ENCODE assay signal across 26 mouse cellular contexts in genomic region chr5:127965700-127966099, GRCm38 (mm10).
DNase-seq lines count a peak whose midpoint lies in the region; ATAC-seq and TF ChIP-seq lines count a peak whose summit lies in the region.
"Had no signal": no experiment of that assay in that cellular context is flagged by ENCODE, and none has a peak within 500 bp of the region (broad histone marks: within the 10 kb centered on the region; RNA-seq: fewer than 3 reads in every experiment).

No protein-coding gene starts in this region.

- 78% methylated on average over 3 of the region's 3 CpGs for WGBS in heart, adult 2 months
- 81% methylated on average over 3 of the region's 3 CpGs for WGBS in lung, embryonic 14.5 days
- WGBS in hindbrain, embryonic 10.5 days: 90% methylated on average over 3 of the region's 3 CpGs

- H3K27me3 ChIP-seq in heart, adult 2 months (ENCODE audit: control insufficient read depth, insufficient read depth, low read length): no peaks in the 10 kb centered on the region
- no peaks in the 10 kb centered on the region for H3K27me3 ChIP-seq in lung, embryonic 14.5 days (ENCODE audit: insufficient read depth, low read length)
- no peaks in the 10 kb centered on the region for H3K27me3 ChIP-seq in MEL (ENCODE audit: control insufficient read depth in 1 of 2, insufficient read depth in 2 of 2, low read length in 2 of 2)
- no peaks in the 10 kb centered on the region for H3K27me3 ChIP-seq in hindbrain, embryonic 10.5 days (ENCODE audit: insufficient read depth, poor library complexity, severe bottlenecking)
- H3K27me3 ChIP-seq: embryonic facial prominence, embryonic 13.5 days; forebrain, embryonic 13.5 days; hindbrain, embryonic 15.5 days; kidney, embryonic 15.5 days; midbrain, embryonic 12.5 days had no signal

- intact Hi-C loops in heart, adult 2 months (cut with DNase I): no loop called here
- intact Hi-C loops in heart, postnatal 10 days (cut with DNase I): no loop called here

- TF ChIP-seq CTCF in heart, adult 2 months (IDR thresholded peaks at IDR 0.05): 0 out of 2 replicates have a peak, but pooled peaks have one; percentile 7
- peak; percentile 12; the same call in 1 of the 2 replicates for TF ChIP-seq CTCF in lung, embryonic 14.5 days (IDR thresholded peaks at IDR 0.05; ENCODE audit: low read depth)
- TF ChIP-seq CTCF in MEL (IDR thresholded peaks at IDR 0.05 in 2 of 3, conservative IDR thresholded peaks at IDR 0.05 in 1 of 3; ENCODE audit: control insufficient read depth in 1 of 3, insufficient read depth in 1 of 3, low read depth in 2 of 3, low read length in 3 of 3, poor library complexity in 1 of 3, severe bottlenecking in 1 of 3): peak in 2 of 3 experiments; percentile 10 to 17; a peak in 1 of 6 replicates

- TF ChIP-seq EP300 in heart, adult 2 months (IDR thresholded peaks at IDR 0.05; ENCODE audit: insufficient read depth, low read depth, low read length): no peak
- TF ChIP-seq EP300 in MEL (IDR thresholded peaks at IDR 0.05; ENCODE audit: low read depth in 1 of 2, low read length in 2 of 2): no peak

- H3K27ac ChIP-seq in heart, adult 2 months: no peak overlapping the region
- H3K27ac ChIP-seq in lung, embryonic 14.5 days (ENCODE audit: low read depth): no peak overlapping the region
- no peak overlapping the region for H3K27ac ChIP-seq in MEL (ENCODE audit: control insufficient read depth, low read depth, low read length)
- no peak overlapping the region for H3K27ac ChIP-seq in hindbrain, embryonic 10.5 days
- H3K27ac ChIP-seq: embryonic facial prominence, embryonic 13.5 days; forebrain, embryonic 13.5 days; hindbrain, embryonic 15.5 days; kidney, embryonic 15.5 days; limb, embryonic 10.5 days; midbrain, embryonic 12.5 days had no signal

- no peak for TF ChIP-seq POLR2A in heart, adult 2 months (IDR thresholded peaks at IDR 0.05; ENCODE audit: insufficient read depth, low read depth, low read length)
- TF ChIP-seq POLR2A in MEL (IDR thresholded peaks at IDR 0.05; ENCODE audit: control insufficient read depth in 1 of 2, insufficient read depth in 1 of 2, low read depth in 1 of 2, low read length in 2 of 2, poor library complexity in 1 of 2): no peak

- H3K9ac ChIP-seq in heart, adult 2 months (ENCODE audit: low read depth, low read length): no peak overlapping the region
- H3K9ac ChIP-seq in lung, embryonic 14.5 days: no peak overlapping the region
- H3K9ac ChIP-seq in MEL (ENCODE audit: control insufficient read depth, low read depth, low read length, poor library complexity, severe bottlenecking): no peak overlapping the region
- H3K9ac ChIP-seq: embryonic facial prominence, embryonic 13.5 days; forebrain, embryonic 13.5 days; hindbrain, embryonic 15.5 days; kidney, embryonic 15.5 days; midbrain, embryonic 12.5 days had no signal

- no peak for DNase-seq in heart, adult 2 months
- no peak for DNase-seq in heart, postnatal 10 days
- no peak for DNase-seq in lung, embryonic 14.5 days
- no peak for DNase-seq in lung, postnatal 10 days
- DNase-seq in MEL (ENCODE audit: low read depth, low spot score): peak; percentile 5
- DNase-seq in testis, postnatal 14 days (ENCODE audit: low spot score): peak; percentile 19
- no peak for DNase-seq in hindbrain, embryonic 10.5 days (ENCODE audit: low spot score)
- DNase-seq: adrenal gland, adult 2 months; cerebellum, adult 8-10 months; cerebellum, postnatal 36 days; embryo, embryonic 11 days; heart, adult 18-20 months; heart, postnatal 36 days; kidney, postnatal 4 days; layer of hippocampus, adult 9-11 months; lung, postnatal 14 days; right cerebral cortex, postnatal 14 days; thymus, postnatal 25 days had no signal

- H3K9me3 ChIP-seq in lung, embryonic 14.5 days (ENCODE audit: low read depth, low read length): no peaks in the 10 kb centered on the region
- H3K9me3 ChIP-seq in MEL (replicated peaks; ENCODE audit: insufficient read depth, low read length): no peaks in the 10 kb centered on the region
- H3K9me3 ChIP-seq in hindbrain, embryonic 10.5 days: 0 out of 2 replicates have a peak, but pooled peaks cover 2% of the 10 kb centered on the region
- H3K9me3 ChIP-seq: kidney, embryonic 15.5 days; limb, embryonic 10.5 days had no signal

- H3K4me2 ChIP-seq in lung, embryonic 14.5 days: no peak overlapping the region
- H3K4me2 ChIP-seq: embryonic facial prominence, embryonic 13.5 days; forebrain, embryonic 13.5 days; hindbrain, embryonic 15.5 days; kidney, embryonic 15.5 days; midbrain, embryonic 12.5 days had no signal

- ATAC-seq in lung, embryonic 14.5 days (ENCODE audit: insufficient read depth): no peak
- ATAC-seq: forebrain, embryonic 13.5 days; intestine, embryonic 16.5 days had no signal

- H3K79me2 ChIP-seq in heart, adult 2 months (replicated peaks; ENCODE audit: control insufficient read depth, insufficient read depth, low read length): no peaks in the 10 kb centered on the region
- no peaks in the 10 kb centered on the region for H3K79me2 ChIP-seq in MEL (ENCODE audit: control insufficient read depth, insufficient read depth, low read length, poor library complexity)

- TF ChIP-seq RAD21 in MEL (IDR thresholded peaks at IDR 0.05; ENCODE audit: low read depth, low read length): peak; percentile 17

- H3K4me1 ChIP-seq in heart, adult 2 months (ENCODE audit: control insufficient read depth, insufficient read depth, low read length): no peaks in the 10 kb centered on the region
- H3K4me1 ChIP-seq in lung, embryonic 14.5 days (ENCODE audit: insufficient read depth): no peaks in the 10 kb centered on the region
- H3K4me1 ChIP-seq in MEL (ENCODE audit: control insufficient read depth in 1 of 2, insufficient read depth in 2 of 2, low read length in 2 of 2): no peaks in the 10 kb centered on the region
- H3K4me1 ChIP-seq in hindbrain, embryonic 10.5 days (replicated peaks): no peaks in the 10 kb centered on the region
- H3K4me1 ChIP-seq: embryonic facial prominence, embryonic 13.5 days; forebrain, embryonic 13.5 days; hindbrain, embryonic 15.5 days; kidney, embryonic 15.5 days; midbrain, embryonic 12.5 days had no signal

- no peak overlapping the region for H3K4me3 ChIP-seq in heart, adult 2 months
- H3K4me3 ChIP-seq in lung, embryonic 14.5 days (ENCODE audit: low read depth, low read length): no peak overlapping the region
- no peak overlapping the region for H3K4me3 ChIP-seq in MEL (ENCODE audit: control insufficient read depth in 1 of 2, insufficient read depth in 1 of 2, low read depth in 2 of 2, low read length in 2 of 2)
- no peak overlapping the region for H3K4me3 ChIP-seq in hindbrain, embryonic 10.5 days
- H3K4me3 ChIP-seq: embryonic facial prominence, embryonic 13.5 days; erythroblast, embryonic 14.5 days; forebrain, embryonic 13.5 days; hindbrain, embryonic 15.5 days; kidney, embryonic 15.5 days; limb, embryonic 10.5 days; midbrain, embryonic 12.5 days had no signal

- H3K36me3 ChIP-seq in heart, adult 2 months (ENCODE audit: control insufficient read depth, insufficient read depth, low read length): no peaks in the 10 kb centered on the region
- no peaks in the 10 kb centered on the region for H3K36me3 ChIP-seq in lung, embryonic 14.5 days (ENCODE audit: insufficient read depth)
- no peaks in the 10 kb centered on the region for H3K36me3 ChIP-seq in MEL (ENCODE audit: control insufficient read depth in 1 of 2, insufficient read depth in 2 of 2, low read length in 2 of 2)
- no peaks in the 10 kb centered on the region for H3K36me3 ChIP-seq in hindbrain, embryonic 10.5 days
- H3K36me3 ChIP-seq: embryonic facial prominence, embryonic 13.5 days; hindbrain, embryonic 15.5 days; kidney, embryonic 15.5 days; limb, embryonic 10.5 days; midbrain, embryonic 12.5 days had no signal

TF ChIP-seq in MEL, 35 proteins besides CTCF, POLR2A, EP300 and RAD21:
- TF ChIP-seq POLR2AphosphoS2 (IDR thresholded peaks at IDR 0.05; ENCODE audit: low read length): no peak
- no peak for TF ChIP-seq MXI1 (IDR thresholded peaks at IDR 0.05; ENCODE audit: low read depth, low read length)
- TF ChIP-seq JUND (IDR thresholded peaks at IDR 0.05; ENCODE audit: low read depth, low read length): no peak
- TF ChIP-seq GATA1 (IDR thresholded peaks at IDR 0.05; ENCODE audit: low read depth, low read length): no peak
- no peak for TF ChIP-seq UBTF (IDR thresholded peaks at IDR 0.05; ENCODE audit: borderline replicate concordance, insufficient read depth, low read depth, low read length)
- no peak for TF ChIP-seq ETS1 (IDR thresholded peaks at IDR 0.05; ENCODE audit: low read depth, low read length)
- TF ChIP-seq MYB (IDR thresholded peaks at IDR 0.05; ENCODE audit: low read depth, low read length): no peak
- no peak for TF ChIP-seq BHLHE40 (IDR thresholded peaks at IDR 0.05; ENCODE audit: borderline replicate concordance, low read depth, low read length)
- no peak for TF ChIP-seq USF1 (IDR thresholded peaks at IDR 0.05; ENCODE audit: low read depth, low read length)
- TF ChIP-seq SIN3A (IDR thresholded peaks at IDR 0.05; ENCODE audit: low read length): no peak
- no peak for TF ChIP-seq MAFK (IDR thresholded peaks at IDR 0.05; ENCODE audit: borderline replicate concordance, low read depth, low read length)
- no peak for TF ChIP-seq NELFE (IDR thresholded peaks at IDR 0.05; ENCODE audit: low read depth, low read length)

Comparison
In these comparisons a context has a peak if more than half of its experiments do, and no peak if none do; other contexts are left out.
1. DNase-seq: peak in MEL (single experiment) and testis, postnatal 14 days (single experiment); none in heart, adult 2 months (0 of 2), heart, postnatal 10 days (0 of 2), lung, embryonic 14.5 days (single experiment), lung, postnatal 10 days (single experiment) and hindbrain, embryonic 10.5 days (single experiment).
2. Peak in every context shown above with its lines, with median percentiles within 50 percentile points of each other: CTCF ChIP-seq.